ENCODE assay signal across 26 mouse cellular contexts in the genomic region with DNA sequence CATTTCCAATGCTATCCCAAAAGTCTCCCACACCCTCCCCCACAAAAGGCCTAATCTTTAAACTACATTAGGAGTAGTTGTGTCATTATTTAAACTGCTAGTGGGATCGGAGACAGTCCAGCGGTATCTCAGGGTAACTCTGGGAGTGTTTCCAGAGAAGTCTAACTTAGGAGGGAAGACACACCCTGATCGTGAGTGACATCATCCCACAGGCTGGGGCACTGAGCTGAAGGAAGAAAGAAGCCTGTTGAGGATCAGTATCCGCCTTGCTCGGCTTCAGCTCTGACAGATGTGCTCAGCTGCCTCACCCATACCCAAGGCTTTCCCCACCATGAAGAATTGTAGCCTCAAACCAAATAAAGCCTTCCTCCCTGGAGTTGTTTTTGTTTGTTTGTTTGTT. TPM values are rescaled to one million over a fixed set of nuclear protein-coding genes. Genes with fewer than 3 reads are reported as not detected.
DNase-seq lines count a peak whose midpoint lies in the region; ATAC-seq and TF ChIP-seq lines count a peak whose summit lies in the region.
"Had no signal": no experiment of that assay in that cellular context is flagged by ENCODE, and none has a peak within 500 bp of the region (broad histone marks: within the 10 kb centered on the region; RNA-seq: fewer than 3 reads in every experiment).

No protein-coding gene starts in this region.

- H3K79me3 ChIP-seq in C2C12 (ENCODE audit: low read depth): no peaks in the 10 kb centered on the region

- no peak overlapping the region for H3K4me3 ChIP-seq in heart, embryonic 11.5 days (ENCODE audit: low read depth, low read length)
- H3K4me3 ChIP-seq in limb, embryonic 14.5 days (replicated peaks; ENCODE audit: low read length): no peak overlapping the region
- H3K4me3 ChIP-seq in limb, embryonic 10.5 days: no peak overlapping the region
- no peak overlapping the region for H3K4me3 ChIP-seq in C2C12 (ENCODE audit: insufficient read depth, poor library complexity, severe bottlenecking)
- H3K4me3 ChIP-seq: forebrain, embryonic 15.5 days; hindbrain, embryonic 15.5 days; limb, embryonic 13.5 days; liver, embryonic 13.5 days; lung, embryonic 15.5 days; megakaryocyte, embryonic 14.5 days; neural tube, embryonic 12.5 days had no signal

- H3K27ac ChIP-seq in heart, embryonic 11.5 days (ENCODE audit: low read depth, low read length): no peak overlapping the region
- no peak overlapping the region for H3K27ac ChIP-seq in limb, embryonic 14.5 days (replicated peaks; ENCODE audit: low read depth, low read length)
- H3K27ac ChIP-seq in limb, embryonic 10.5 days: no peak overlapping the region
- H3K27ac ChIP-seq: forebrain, embryonic 15.5 days; hindbrain, embryonic 15.5 days; limb, embryonic 13.5 days; liver, embryonic 13.5 days; lung, embryonic 15.5 days; neural tube, embryonic 12.5 days had no signal

- no peaks in the 10 kb centered on the region for H3K9me3 ChIP-seq in heart, embryonic 11.5 days (replicated peaks; ENCODE audit: control insufficient read depth, low read length)
- H3K9me3 ChIP-seq in limb, embryonic 14.5 days (ENCODE audit: control insufficient read depth, low read length): no peaks in the 10 kb centered on the region
- no peaks in the 10 kb centered on the region for H3K9me3 ChIP-seq in limb, embryonic 10.5 days (replicated peaks)
- H3K9me3 ChIP-seq: forebrain, embryonic 15.5 days; hindbrain, embryonic 15.5 days; limb, embryonic 13.5 days; liver, embryonic 13.5 days; lung, embryonic 15.5 days; megakaryocyte, embryonic 14.5 days; neural tube, embryonic 12.5 days had no signal

- TF ChIP-seq CTCF in C2C12 (IDR thresholded peaks at IDR 0.05; ENCODE audit: control insufficient read depth, insufficient read depth, insufficient read length): no peak

- no peak overlapping the region for H3ac ChIP-seq in C2C12 (ENCODE audit: control insufficient read depth, insufficient read length, low read depth)

- H3K27me3 ChIP-seq in heart, embryonic 11.5 days (ENCODE audit: control insufficient read depth, insufficient read depth, low read length): no peaks in the 10 kb centered on the region
- no peaks in the 10 kb centered on the region for H3K27me3 ChIP-seq in limb, embryonic 14.5 days (ENCODE audit: control insufficient read depth, insufficient read depth, low read length)
- H3K27me3 ChIP-seq in limb, embryonic 10.5 days (ENCODE audit: low read depth, poor library complexity, severe bottlenecking): no peaks in the 10 kb centered on the region
- H3K27me3 ChIP-seq in C2C12 (ENCODE audit: control insufficient read depth, insufficient read depth, insufficient read length): no peaks in the 10 kb centered on the region
- H3K27me3 ChIP-seq: forebrain, embryonic 15.5 days; hindbrain, embryonic 15.5 days; limb, embryonic 13.5 days; liver, embryonic 13.5 days; lung, embryonic 15.5 days; neural tube, embryonic 12.5 days had no signal

- WGBS in heart, embryonic 11.5 days (ENCODE audit: insufficient replicate concordance): 50% methylated on average over 5 of the region's 5 CpGs
- 80% methylated on average over 5 of the region's 5 CpGs for WGBS in limb, embryonic 14.5 days
- WGBS in limb, embryonic 10.5 days: 88% methylated on average over 5 of the region's 5 CpGs

- H3K4me1 ChIP-seq in heart, embryonic 11.5 days (ENCODE audit: control insufficient read depth, insufficient read depth, low read length): peaks cover 14% of the 10 kb centered on the region
- no peaks in the 10 kb centered on the region for H3K4me1 ChIP-seq in limb, embryonic 14.5 days (ENCODE audit: control insufficient read depth, insufficient read depth, low read length)
- H3K4me1 ChIP-seq in limb, embryonic 10.5 days: peaks cover 9% of the 10 kb centered on the region
- H3K4me1 ChIP-seq: forebrain, embryonic 15.5 days; hindbrain, embryonic 15.5 days; limb, embryonic 13.5 days; lung, embryonic 15.5 days; neural tube, embryonic 12.5 days had no signal

- ATAC-seq in heart, embryonic 11.5 days (replicated peaks; ENCODE audit: insufficient number of reproducible peaks, low FRiP score, low TSS enrichment): no peak
- no peak for ATAC-seq in limb, embryonic 14.5 days (ENCODE audit: low FRiP score, low read depth)
- ATAC-seq: forebrain, embryonic 15.5 days; intestine, postnatal 0 days had no signal

- peak; percentile 44 to 52 for DNase-seq in heart, adult 9 months (ENCODE audit: low spot score in 2 of 2)
- peak; percentile 15 for DNase-seq in limb, embryonic 14.5 days (ENCODE audit: low spot score)
- no peak for DNase-seq in limb, embryonic 10.5 days (ENCODE audit: low spot score)
- DNase-seq in NIH3T3 (ENCODE audit: low read depth): peak; percentile 43
- DNase-seq in layer of hippocampus, postnatal 14 days (ENCODE audit: low spot score in 2 of 2): no peak
- DNase-seq in retina, postnatal 1 day: no peak
- DNase-seq: adrenal gland, postnatal 25 days; cerebellum, adult 8-10 months; kidney, postnatal 36 days; liver, embryonic 13.5 days; midbrain, embryonic 14.5 days; right cerebral cortex, postnatal 25 days; spleen, adult 18-20 months; thymus, postnatal 14 days had no signal

- TF ChIP-seq POLR2A in limb, embryonic 14.5 days (IDR thresholded peaks at IDR 0.05; ENCODE audit: borderline replicate concordance, extremely low read depth, insufficient read depth, insufficient read length): no peak

- peaks cover 5% of the 10 kb centered on the region; the same call in 1 of the 2 replicates for H3K36me3 ChIP-seq in heart, embryonic 11.5 days (ENCODE audit: control insufficient read depth, insufficient read depth, low read length)
- peaks cover 41% of the 10 kb centered on the region for H3K36me3 ChIP-seq in limb, embryonic 14.5 days (ENCODE audit: control insufficient read depth, insufficient read depth, low read length)
- H3K36me3 ChIP-seq in limb, embryonic 10.5 days: peaks cover 57% of the 10 kb centered on the region
- peaks cover 53% of the 10 kb centered on the region for H3K36me3 ChIP-seq in C2C12 (ENCODE audit: control insufficient read depth, insufficient read depth)

- H3K9ac ChIP-seq in heart, embryonic 11.5 days (ENCODE audit: low read depth, low read length): no peak overlapping the region
- H3K9ac ChIP-seq in limb, embryonic 14.5 days (ENCODE audit: low read depth, low read length, severe bottlenecking): no peak overlapping the region
- H3K9ac ChIP-seq: forebrain, embryonic 15.5 days; hindbrain, embryonic 15.5 days; limb, embryonic 13.5 days; liver, embryonic 13.5 days; lung, embryonic 15.5 days; neural tube, embryonic 12.5 days had no signal

- no peaks in the 10 kb centered on the region for H3K79me2 ChIP-seq in C2C12 (ENCODE audit: control insufficient read depth, insufficient read depth)

- H3K4me2 ChIP-seq in heart, embryonic 11.5 days: no peak overlapping the region
- no peak overlapping the region for H3K4me2 ChIP-seq in limb, embryonic 14.5 days (replicated peaks; ENCODE audit: low read depth, low read length, severe bottlenecking)
- H3K4me2 ChIP-seq: forebrain, embryonic 15.5 days; hindbrain, embryonic 15.5 days; limb, embryonic 13.5 days; liver, embryonic 13.5 days; lung, embryonic 15.5 days; neural tube, embryonic 12.5 days had no signal

TF ChIP-seq in C2C12, 6 proteins besides CTCF, POLR2A, EP300 and RAD21:
- TF ChIP-seq MYOD1 (IDR thresholded peaks at IDR 0.05; ENCODE audit: control insufficient read depth, insufficient read length, low read depth) (peak; percentile 39), CEBPB (IDR thresholded peaks at IDR 0.05; ENCODE audit: low read depth) (no peak)

RNA-seq across cellular contexts. Expression of a gene that starts 18.8 kb away (rescaled TPM):
- polyA plus RNA-seq in heart, embryonic 11.5 days (2014; fragmentation: Nextera tagmentation; extraction: Ambion mirVana): 18.7 and 20.4 TPM in 2 replicates
- 13.0 and 14.1 TPM in 2 replicates for polyA plus RNA-seq in limb, embryonic 14.5 days (2012; rRNA removed)
- polyA plus RNA-seq in limb, embryonic 14.5 days (2014; fragmentation: Nextera tagmentation; extraction: Ambion mirVana): 9.0 and 10.1 TPM in 2 replicates
- 22.0 and 25.8 TPM in 2 replicates for polyA plus RNA-seq in limb, embryonic 10.5 days (2016; fragmentation: Nextera tagmentation; extraction: Ambion mirVana)
- 28.5 TPM for polyA plus RNA-seq in C2C12 (2012; fragmentation: generic; extraction: Trizol)
- total RNA-seq in layer of hippocampus, postnatal 14 days (2021): 10 to 100 TPM; 37.8 to 39.2 TPM

RNA-seq across cellular contexts. Expression of a gene that starts 27.5 kb away (rescaled TPM):
- 55.0 and 60.0 TPM in 2 replicates for polyA plus RNA-seq in heart, embryonic 11.5 days (2014; fragmentation: Nextera tagmentation; extraction: Ambion mirVana)
- polyA plus RNA-seq in limb, embryonic 14.5 days (2012; rRNA removed): 51.7 and 58.4 TPM in 2 replicates
- polyA plus RNA-seq in limb, embryonic 14.5 days (2014; fragmentation: Nextera tagmentation; extraction: Ambion mirVana): 41.6 and 43.3 TPM in 2 replicates
- 56.9 and 61.0 TPM in 2 replicates for polyA plus RNA-seq in limb, embryonic 10.5 days (2016; fragmentation: Nextera tagmentation; extraction: Ambion mirVana)
- 101 TPM for polyA plus RNA-seq in C2C12 (2012; fragmentation: generic; extraction: Trizol)
- total RNA-seq in layer of hippocampus, postnatal 14 days (2021): 10 to 100 TPM; 50.2 to 55.7 TPM

RNA-seq across cellular contexts. Expression of a gene that starts 34.8 kb away (rescaled TPM):
- 31.5 and 33.0 TPM in 2 replicates for polyA plus RNA-seq in heart, embryonic 11.5 days (2014; fragmentation: Nextera tagmentation; extraction: Ambion mirVana)
- 4.2 and 5.7 TPM in 2 replicates for polyA plus RNA-seq in limb, embryonic 14.5 days (2012; rRNA removed)
- polyA plus RNA-seq in limb, embryonic 14.5 days (2014; fragmentation: Nextera tagmentation; extraction: Ambion mirVana): 5.0 and 5.4 TPM in 2 replicates
- 1.7 and 2.6 TPM in 2 replicates for polyA plus RNA-seq in limb, embryonic 10.5 days (2016; fragmentation: Nextera tagmentation; extraction: Ambion mirVana)
- polyA plus RNA-seq in C2C12 (2012; fragmentation: generic; extraction: Trizol): 0.91 TPM
- total RNA-seq in layer of hippocampus, postnatal 14 days (2021): under 1 TPM in 1 of 2 experiments, not detected in 1; 0.37 TPM
- total RNA-seq: granulocyte monocyte progenitor cell, adult 5-6 weeks; hematopoietic stem cell, adult 5-6 weeks; left cerebral cortex, postnatal 14 days had no signal

Comparison
In these comparisons a context has a peak if more than half of its experiments do, and no peak if none do; other contexts are left out.
1. DNase-seq: peak in heart, adult 9 months (2 of 2), limb, embryonic 14.5 days (single experiment) and NIH3T3 (single experiment); none in limb, embryonic 10.5 days (single experiment), layer of hippocampus, postnatal 14 days (0 of 2) and retina, postnatal 1 day (single experiment).